Mouse (Mus musculus): ENCODE results near the gene Plekha6.

- TF ChIP-seq CTCF (IDR thresholded peaks at IDR 0.05; ENCODE audit: borderline replicate concordance, insufficient read depth, low read length): 0 out of 2 replicates have a peak, but pooled peaks have one; percentile 5
- TF ChIP-seq POLR2A (IDR thresholded peaks at IDR 0.05; ENCODE audit: low read depth, low read length): no peak
Measured at GRCm38 (mm10) chr1:133268503-133268902, 104.5 kb downstream of the Plekha6 start.

Data from embryonic fibroblast, embryonic 13.5 days (primary cell).